In the genomic region with DNA sequence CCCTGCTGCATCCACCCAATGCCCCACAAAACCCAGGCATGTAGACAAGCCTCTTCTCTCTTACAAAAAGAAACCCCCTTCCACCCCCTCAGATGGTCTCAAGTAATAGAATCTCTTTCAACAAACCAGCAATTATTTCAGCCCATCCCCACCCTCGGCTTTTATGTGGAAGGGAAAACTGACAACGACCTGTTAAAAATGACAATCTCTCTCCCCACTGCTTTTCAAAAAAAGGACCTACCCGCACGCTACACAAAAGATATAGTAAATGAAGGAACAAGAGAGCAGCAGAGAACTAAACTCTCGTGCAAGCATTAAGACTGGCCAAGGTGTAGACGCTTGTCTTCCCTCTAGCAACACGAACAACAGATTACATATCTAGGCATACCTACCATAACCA, we compare ENCODE assay signal across 10 mouse cellular contexts.
DNase-seq lines count a peak whose midpoint lies in the region; ATAC-seq and TF ChIP-seq lines count a peak whose summit lies in the region.
"Had no signal": no experiment of that assay in that cellular context is flagged by ENCODE, and none has a peak within 500 bp of the region (broad histone marks: within the 10 kb centered on the region; RNA-seq: fewer than 3 reads in every experiment).

No protein-coding gene starts in this region.

- 27% methylated on average over 7 of the region's 7 CpGs for WGBS in kidney, embryonic 16.5 days
- 62% methylated on average over 7 of the region's 7 CpGs for WGBS in embryonic facial prominence, embryonic 14.5 days
- WGBS in hindbrain, embryonic 16.5 days = 19% methylated on average over 7 of the region's 7 CpGs
- 12% methylated on average over 7 of the region's 7 CpGs for WGBS in midbrain, embryonic 16.5 days
- 9% methylated on average over 7 of the region's 7 CpGs for WGBS in thymus, adult 2 months

- H3K4me1 ChIP-seq in kidney, embryonic 16.5 days (ENCODE audit: insufficient read depth, low read length) = peaks cover 14% of the 10 kb centered on the region
- H3K4me1 ChIP-seq in embryonic facial prominence, embryonic 14.5 days (ENCODE audit: control insufficient read depth, insufficient read depth, low read length) = 0 out of 2 replicates have a peak, but pooled peaks cover 2% of the 10 kb centered on the region
- H3K4me1 ChIP-seq in hindbrain, embryonic 16.5 days (ENCODE audit: control insufficient read depth, insufficient read depth, low read depth, low read length) = peaks cover under 1% of the 10 kb centered on the region
- H3K4me1 ChIP-seq in midbrain, embryonic 16.5 days (ENCODE audit: control insufficient read depth, insufficient read depth, low read length) = peaks cover 14% of the 10 kb centered on the region
- H3K4me1 ChIP-seq in thymus, adult 2 months (replicated peaks; ENCODE audit: control insufficient read depth, insufficient read depth, low read length) = no peaks in the 10 kb centered on the region; the same call in 1 of the 2 replicates

- H3K36me3 ChIP-seq in kidney, embryonic 16.5 days (ENCODE audit: insufficient read depth, low read length) = no peaks in the 10 kb centered on the region
- no peaks in the 10 kb centered on the region for H3K36me3 ChIP-seq in embryonic facial prominence, embryonic 14.5 days (ENCODE audit: control insufficient read depth, insufficient read depth, low read length)
- H3K36me3 ChIP-seq in hindbrain, embryonic 16.5 days (ENCODE audit: control insufficient read depth, insufficient read depth, low read length) = no peaks in the 10 kb centered on the region
- no peaks in the 10 kb centered on the region for H3K36me3 ChIP-seq in midbrain, embryonic 16.5 days (ENCODE audit: control insufficient read depth, insufficient read depth, low read length)
- H3K36me3 ChIP-seq in thymus, adult 2 months (ENCODE audit: control insufficient read depth, insufficient read depth, low read length) = no peaks in the 10 kb centered on the region

- H3K4me3 ChIP-seq in kidney, embryonic 16.5 days (ENCODE audit: low read length) = peak overlapping the region; percentile 28
- H3K4me3 ChIP-seq in embryonic facial prominence, embryonic 14.5 days (ENCODE audit: low read depth, low read length) = peak overlapping the region; percentile 22; the same call in 1 of the 2 replicates
- H3K4me3 ChIP-seq in hindbrain, embryonic 16.5 days (ENCODE audit: low read length) = peak overlapping the region; percentile 48
- H3K4me3 ChIP-seq in midbrain, embryonic 16.5 days (ENCODE audit: low read depth, low read length) = peak overlapping the region; percentile 47
- no peak overlapping the region for H3K4me3 ChIP-seq in thymus, adult 2 months (ENCODE audit: control insufficient read depth, insufficient read depth, low read length)

- DNase-seq in kidney, adult 18-20 months = no peak
- DNase-seq in embryonic facial prominence, embryonic 14.5 days (ENCODE audit: low spot score) = no peak
- no peak for DNase-seq in adrenal gland, postnatal 10 days
- DNase-seq in adrenal gland, postnatal 14 days = no peak
- DNase-seq in thymus, adult 2 months = no peak
- DNase-seq: adrenal gland, adult 8-10 months; thymus, adult 18-20 months had no signal

- H3K9me3 ChIP-seq in kidney, embryonic 16.5 days (ENCODE audit: low read length) = no peaks in the 10 kb centered on the region
- H3K9me3 ChIP-seq in embryonic facial prominence, embryonic 14.5 days (ENCODE audit: control insufficient read depth, low read length) = no peaks in the 10 kb centered on the region
- H3K9me3 ChIP-seq in hindbrain, embryonic 16.5 days (ENCODE audit: control insufficient read depth, low read length) = no peaks in the 10 kb centered on the region
- H3K9me3 ChIP-seq in midbrain, embryonic 16.5 days (replicated peaks; ENCODE audit: control insufficient read depth, low read length, poor library complexity, severe bottlenecking) = no peaks in the 10 kb centered on the region

- no peak for TF ChIP-seq CTCF in thymus, adult 2 months (IDR thresholded peaks at IDR 0.05; ENCODE audit: borderline replicate concordance, control insufficient read depth, extremely low read depth, insufficient read depth, low read length, poor library complexity)

- no peak overlapping the region for H3K27ac ChIP-seq in kidney, embryonic 16.5 days (ENCODE audit: low read length)
- no peak overlapping the region; the same call in 1 of the 2 replicates for H3K27ac ChIP-seq in embryonic facial prominence, embryonic 14.5 days (replicated peaks; ENCODE audit: low read depth, low read length)
- H3K27ac ChIP-seq in hindbrain, embryonic 16.5 days (ENCODE audit: low read depth, low read length) = peak overlapping the region; percentile 85
- H3K27ac ChIP-seq in midbrain, embryonic 16.5 days (ENCODE audit: low read length) = peak overlapping the region; percentile 92
- no peak overlapping the region for H3K27ac ChIP-seq in thymus, adult 2 months (ENCODE audit: control insufficient read depth, insufficient read depth, low read length)

- no peak for TF ChIP-seq POLR2A in thymus, adult 2 months (IDR thresholded peaks at IDR 0.05; ENCODE audit: control insufficient read depth, extremely low read depth, insufficient read depth, low read length, poor library complexity)

- ATAC-seq in kidney, embryonic 16.5 days (ENCODE audit: low FRiP score, low TSS enrichment) = 0 out of 2 replicates have a peak, but pooled peaks have one; percentile 34
- no peak for ATAC-seq in embryonic facial prominence, embryonic 14.5 days (ENCODE audit: low read depth)
- no peak for ATAC-seq in hindbrain, embryonic 16.5 days
- ATAC-seq in midbrain, embryonic 16.5 days = peak; percentile 46

- peak overlapping the region; percentile 51 for H3K4me2 ChIP-seq in kidney, embryonic 16.5 days (replicated peaks; ENCODE audit: low read depth, low read length)
- H3K4me2 ChIP-seq in embryonic facial prominence, embryonic 14.5 days (ENCODE audit: low read depth, low read length) = peak overlapping the region; percentile 24; the same call in 1 of the 2 replicates
- peak overlapping the region; percentile 52 for H3K4me2 ChIP-seq in hindbrain, embryonic 16.5 days (ENCODE audit: low read length)
- peak overlapping the region; percentile 47 for H3K4me2 ChIP-seq in midbrain, embryonic 16.5 days (ENCODE audit: low read length)

- H3K9ac ChIP-seq in kidney, embryonic 16.5 days (replicated peaks; ENCODE audit: low read length) = no peak overlapping the region
- peak overlapping the region; percentile 32; the same call in 1 of the 2 replicates for H3K9ac ChIP-seq in embryonic facial prominence, embryonic 14.5 days (ENCODE audit: low read depth, low read length)
- peak overlapping the region; percentile 68 for H3K9ac ChIP-seq in hindbrain, embryonic 16.5 days (ENCODE audit: low read depth, low read length)
- peak overlapping the region; percentile 73 for H3K9ac ChIP-seq in midbrain, embryonic 16.5 days (ENCODE audit: low read depth, low read length)

- H3K27me3 ChIP-seq in kidney, embryonic 16.5 days (ENCODE audit: insufficient read depth, low read length) = no peaks in the 10 kb centered on the region
- no peaks in the 10 kb centered on the region for H3K27me3 ChIP-seq in embryonic facial prominence, embryonic 14.5 days (replicated peaks; ENCODE audit: control insufficient read depth, insufficient read depth, low read length)
- H3K27me3 ChIP-seq in hindbrain, embryonic 16.5 days (replicated peaks; ENCODE audit: control insufficient read depth, insufficient read depth, low read length) = no peaks in the 10 kb centered on the region
- H3K27me3 ChIP-seq in midbrain, embryonic 16.5 days (ENCODE audit: control insufficient read depth, insufficient read depth, low read depth, low read length) = no peaks in the 10 kb centered on the region
- no peaks in the 10 kb centered on the region for H3K27me3 ChIP-seq in thymus, adult 2 months (ENCODE audit: control insufficient read depth, insufficient read depth, low read length)

Comparison
In these comparisons a context has a peak if more than half of its experiments do, and no peak if none do; other contexts are left out.
1. ATAC-seq: peak in kidney, embryonic 16.5 days (single experiment) and midbrain, embryonic 16.5 days (single experiment); none in embryonic facial prominence, embryonic 14.5 days (single experiment) and hindbrain, embryonic 16.5 days (single experiment).
2. H3K27ac ChIP-seq: peak in hindbrain, embryonic 16.5 days (single experiment) and midbrain, embryonic 16.5 days (single experiment); none in kidney, embryonic 16.5 days (single experiment), embryonic facial prominence, embryonic 14.5 days (single experiment) and thymus, adult 2 months (single experiment).
3. Peak in every context shown above with its lines, with median percentiles within 50 percentile points of each other: H3K4me2 ChIP-seq.